Mouse (Mus musculus): ENCODE data around the gene Boll.
A peak's percentile ranks its signal among the peaks of the same experiment; 100 is the strongest.

The Boll gene

GRCm38 (mm10) chr1:55205808-55206327 is 157.4 kb downstream of the Boll start:
- DNase-seq = no peak

DNA sequence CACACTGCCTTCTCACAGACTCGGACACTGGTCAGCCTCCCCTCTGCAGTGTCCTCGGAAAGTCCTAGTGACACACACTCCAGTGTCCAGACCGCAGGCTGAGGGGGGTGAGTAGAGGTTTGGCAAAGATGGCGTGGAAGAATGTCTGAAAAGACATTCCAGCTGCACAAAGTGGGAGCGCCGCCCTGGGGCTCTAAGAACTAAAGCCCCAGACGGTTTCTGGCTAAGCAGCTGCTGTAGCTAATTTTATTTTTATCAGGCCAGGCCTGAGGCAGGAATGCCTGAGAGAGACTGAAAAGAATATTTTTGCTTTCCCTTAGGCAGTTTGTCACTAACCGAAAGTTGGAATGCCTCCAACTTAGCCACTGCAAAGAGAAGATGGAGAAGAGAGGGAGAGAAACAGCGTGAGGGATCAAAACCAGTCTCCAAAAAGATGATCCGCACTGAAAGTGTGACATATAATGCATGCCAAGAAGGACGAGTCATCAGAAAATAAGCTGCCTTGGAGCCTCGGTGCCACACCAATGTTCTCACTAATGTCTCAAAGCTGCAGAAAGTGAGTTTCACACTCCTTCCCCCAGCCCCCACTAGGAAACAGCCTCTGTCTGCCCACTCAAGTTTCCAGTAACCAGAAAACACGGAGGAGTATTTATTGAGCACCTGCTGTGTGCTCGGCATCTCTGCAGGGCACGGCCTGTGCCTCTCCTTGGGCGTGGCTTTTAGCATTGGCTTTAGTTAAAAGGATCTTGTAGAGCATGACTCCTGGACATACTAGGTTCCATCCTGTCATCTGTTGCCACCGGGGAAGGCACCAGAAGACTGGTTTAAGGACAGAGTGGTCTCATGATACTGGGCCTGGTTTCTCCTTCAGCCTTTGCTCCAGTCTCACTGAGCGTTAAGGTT is 161.2 kb downstream of the Boll start:
- peak; percentile 12 to 15 for DNase-seq

- no peak for DNase-seq
Measured at GRCm38 (mm10) chr1:55198719-55199118, 164.6 kb downstream of the Boll start.

Data from cerebellum, postnatal 25 days (tissue).